Mouse (Mus musculus) MEL (cell line): Measurements from ENCODE around the gene Kcnd3. TPM values are rescaled to one million over a fixed set of nuclear protein-coding genes. Genes with fewer than 3 reads are reported as not detected.

Source experiments
- DNase-seq: peaks from one replicate; pipeline ENCODE4 v3.0.0; 2011; ENCODE audit warnings: low read depth, low spot score
- H3K27ac ChIP-seq: 2 replicates; pipeline ENCODE4 v1.5.1; 2012; ENCODE audit warnings: low read depth, mild to moderate bottlenecking, control low read depth, low read length, moderate library complexity; ENCODE audit not compliant: control insufficient read depth
- H3K27me3 ChIP-seq, 2 experiments: fragments of 150-350 bp in 1 of 2; sonication (generic) in 1 of 2; 2 replicates each; pipeline ENCODE4 v1.6.1; 2012; ENCODE audit warnings: low read length in 2 of 2, mild to moderate bottlenecking in 2 of 2, improper control_type of control experiment in 1 of 2, moderate library complexity in 1 of 2; ENCODE audit not compliant: insufficient read depth in 2 of 2, control insufficient read depth in 1 of 2
- H3K36me3 ChIP-seq, 2 experiments: 2 replicates each; pipeline ENCODE4 v1.6.1; 2012 to 2014; ENCODE audit warnings: low read length in 2 of 2, improper control_type of control experiment in 1 of 2, inconsistent platforms in 1 of 2, mild to moderate bottlenecking in 1 of 2; ENCODE audit not compliant: insufficient read depth in 2 of 2, control insufficient read depth in 1 of 2
- H3K4me1 ChIP-seq, 2 experiments: fragments of 150-350 bp in 1 of 2; sonication (generic) in 1 of 2; 2 replicates each; pipeline ENCODE4 v1.6.1; 2012; ENCODE audit warnings: low read length in 2 of 2, improper control_type of control experiment in 1 of 2, mild to moderate bottlenecking in 1 of 2; ENCODE audit not compliant: insufficient read depth in 2 of 2, control insufficient read depth in 1 of 2
- H3K4me3 ChIP-seq, 2 experiments: fragments of 150-350 bp in 1 of 2; sonication (generic) in 1 of 2; 2 replicates each; pipeline ENCODE4 v1.5.1; 2012; ENCODE audit warnings: low read depth in 2 of 2, low read length in 2 of 2, mild to moderate bottlenecking in 2 of 2, moderate library complexity in 2 of 2, control low read depth in 1 of 2, improper control_type of control experiment in 1 of 2; ENCODE audit not compliant: control insufficient read depth in 1 of 2, insufficient read depth in 1 of 2
- H3K79me2 ChIP-seq: 2 replicates; pipeline ENCODE4 v1.6.1; 2012; ENCODE audit warnings: mild to moderate bottlenecking, low read length, moderate library complexity; ENCODE audit not compliant: control insufficient read depth, poor library complexity, insufficient read depth
- H3K9ac ChIP-seq: 2 replicates; pipeline ENCODE4 v1.6.1; 2012; ENCODE audit warnings: low read depth, mild to moderate bottlenecking, control low read depth, low read length, moderate library complexity; ENCODE audit not compliant: control insufficient read depth, poor library complexity, severe bottlenecking
- H3K9me3 ChIP-seq: fragments of 150-350 bp; sonication (generic); replicated peaks from 2 replicates; pipeline ENCODE4 v1.6.1; 2012; ENCODE audit warnings: mild to moderate bottlenecking, low read length, improper control_type of control experiment, moderate library complexity; ENCODE audit not compliant: insufficient read depth
- CTCF ChIP-seq, 3 experiments: IDR thresholded peaks in 2 of 3; conservative IDR thresholded peaks in 1 of 3; 2 replicates each; pipeline ENCODE4 v1.5.1; 2011 to 2012; ENCODE audit warnings: low read length in 3 of 3, low read depth in 2 of 3, mild to moderate bottlenecking in 2 of 3, improper control_type of control experiment in 1 of 3, inconsistent platforms in 1 of 3, mixed read lengths in 1 of 3, moderate library complexity in 1 of 3; ENCODE audit not compliant: control insufficient read depth in 1 of 3, insufficient read depth in 1 of 3, poor library complexity in 1 of 3, severe bottlenecking in 1 of 3
- EP300 ChIP-seq, 2 experiments: IDR thresholded peaks; 2 replicates each; pipeline ENCODE4 v1.6.1; 2011; ENCODE audit warnings: improper control_type of control experiment in 2 of 2, low read length in 2 of 2, low read depth in 1 of 2, mild to moderate bottlenecking in 1 of 2
- MAFK ChIP-seq: IDR thresholded peaks from 2 replicates; pipeline ENCODE4 v1.6.1; 2011; ENCODE audit warnings: low read depth, mild to moderate bottlenecking, low read length, improper control_type of control experiment, borderline replicate concordance
- MYB ChIP-seq: IDR thresholded peaks from 2 replicates; pipeline ENCODE4 v1.6.1; 2011; ENCODE audit warnings: mild to moderate bottlenecking, low read depth, low read length, improper control_type of control experiment
- NRF1 ChIP-seq: IDR thresholded peaks from 2 replicates; pipeline ENCODE4 v1.6.1; 2014; ENCODE audit warnings: low read depth, mild to moderate bottlenecking, inconsistent platforms, low read length, improper control_type of control experiment, moderate library complexity; ENCODE audit not compliant: poor library complexity, insufficient read depth, severe bottlenecking
- POLR2AphosphoS5 ChIP-seq: IDR thresholded peaks from 2 replicates; pipeline ENCODE4 v1.6.1; 2012; ENCODE audit warnings: low read depth, borderline replicate concordance, mild to moderate bottlenecking, inconsistent platforms, low read length, moderate library complexity, mixed read lengths
- RAD21 ChIP-seq: IDR thresholded peaks from 2 replicates; pipeline ENCODE4 v1.6.1; 2011; ENCODE audit warnings: mild to moderate bottlenecking, low read depth, low read length, improper control_type of control experiment
- RCOR1 ChIP-seq: IDR thresholded peaks from 2 replicates; pipeline ENCODE4 v1.6.1; 2012; ENCODE audit warnings: low read depth, mild to moderate bottlenecking, inconsistent platforms, low read length, improper control_type of control experiment
- TAL1 ChIP-seq: IDR thresholded peaks from 2 replicates; pipeline ENCODE4 v1.6.1; 2012; ENCODE audit warnings: mild to moderate bottlenecking, inconsistent platforms, low read length, moderate library complexity, mixed read lengths
- polyA plus RNA-seq, 2 experiments: library from polyadenylated mRNA; stranded (reverse) in 1 of 2; unstranded in 1 of 2; fragments of >175 nt in 1 of 2; fragments of >200 nt in 1 of 2; gene quantifications; 2 replicates each; pipeline versions ENCODE4 v1.2.1 to v1.2.4; 2012; ENCODE audit warnings: low replicate concordance in 2 of 2, low read depth in 1 of 2; ENCODE audit not compliant: insufficient read length in 2 of 2, insufficient read depth in 1 of 2, missing spikeins in 1 of 2
- total RNA-seq: library from RNA; depleted of rRNA; stranded (reverse); fragments of 300-350 nt; gene quantifications from 2 replicates; pipeline ENCODE4 v1.2.3, GENCODE M21; 2012

Gene Kcnd3
- total and polyA plus RNA-seq, 3 experiments = 0.01 TPM; not detected in 2

DNA sequence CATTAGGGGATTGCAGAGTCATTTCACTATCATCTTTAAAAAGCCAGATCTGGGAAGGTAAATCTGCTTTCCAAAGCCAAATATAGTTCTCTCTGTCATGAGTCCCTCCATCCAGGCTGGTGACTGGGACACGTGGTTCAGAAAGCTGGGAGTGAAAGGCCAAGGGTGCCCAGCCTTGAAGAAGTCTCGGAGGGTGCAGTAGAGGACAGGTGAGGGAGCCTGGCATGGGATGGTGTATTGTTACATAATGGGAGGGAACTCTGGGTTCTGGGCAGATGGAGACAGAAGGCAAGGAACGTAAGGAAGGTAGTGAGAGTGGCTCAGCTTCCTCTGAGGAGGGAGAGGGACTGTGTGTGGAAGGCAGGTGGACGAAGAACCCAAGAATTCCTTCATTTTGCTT, 5.5 kb downstream of the Kcnd3 start:
- TF ChIP-seq RCOR1 = no peak
- Histone ChIP-seq H3K27ac (no peak overlapping the region), H3K9ac (no peak overlapping the region), H3K4me1 (no peaks in the 10 kb centered on the region), H3K9me3 (no peaks in the 10 kb centered on the region), H3K79me2 (no peaks in the 10 kb centered on the region), H3K36me3 (no peaks in the 10 kb centered on the region), H3K27me3 (no peaks in the 10 kb centered on the region), H3K4me3 (no peak overlapping the region)
- DNase-seq = no peak

DNA sequence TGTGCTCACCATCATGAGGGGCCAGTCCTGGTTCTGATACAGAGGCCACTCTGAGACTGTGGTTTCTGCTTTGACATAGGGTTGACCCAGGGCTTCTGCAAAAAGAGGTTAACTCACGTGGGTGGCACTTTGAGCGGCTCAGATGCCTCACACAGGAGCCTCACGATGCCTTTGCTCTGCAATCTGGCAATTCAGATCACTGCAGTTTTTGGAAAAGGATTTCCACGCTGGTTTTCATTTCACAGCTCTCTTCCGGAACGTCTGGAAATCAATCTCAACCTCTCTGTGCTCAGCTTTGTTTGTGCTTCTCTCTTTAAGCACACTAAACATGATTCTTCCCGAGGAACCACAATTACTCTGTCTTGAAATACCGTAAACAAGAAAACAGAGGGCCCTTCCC, 14.4 kb downstream of the Kcnd3 start:
- H3K4me3 ChIP-seq = no peak overlapping the region
- TF ChIP-seq RAD21 (no peak), TAL1 (no peak)
- H3K4me1 ChIP-seq = no peaks in the 10 kb centered on the region
- no peaks in the 10 kb centered on the region for H3K9me3 ChIP-seq
- H3K27me3 ChIP-seq = no peaks in the 10 kb centered on the region
- H3K27ac ChIP-seq = no peak overlapping the region
- H3K79me2 ChIP-seq = no peaks in the 10 kb centered on the region
- no peak for DNase-seq
- no peak overlapping the region for H3K9ac ChIP-seq
- H3K36me3 ChIP-seq = no peaks in the 10 kb centered on the region

DNA sequence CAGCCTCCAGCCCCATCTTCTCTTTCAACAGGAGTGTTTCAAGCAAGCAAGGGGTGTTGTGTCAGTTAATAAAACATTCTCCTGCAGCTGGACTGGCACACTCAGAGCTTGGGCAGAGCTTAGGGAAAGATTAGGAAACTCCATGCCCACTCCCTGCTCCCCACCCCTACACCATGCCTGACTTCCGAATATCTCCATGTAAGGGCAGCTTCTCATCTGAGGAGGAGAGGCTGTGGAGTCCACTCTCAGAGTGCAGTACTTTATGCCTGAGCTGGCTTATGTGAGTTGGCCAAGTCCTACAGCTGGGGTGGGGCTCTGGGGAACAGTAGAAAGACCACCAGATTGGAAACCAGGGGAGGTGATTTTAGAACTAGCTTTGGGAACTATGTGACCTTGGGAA, 20.4 kb downstream of the Kcnd3 start:
- no peak overlapping the region for H3K4me3 ChIP-seq
- no peak for DNase-seq
- H3K4me1 ChIP-seq = no peaks in the 10 kb centered on the region
- H3K27me3 ChIP-seq = no peaks in the 10 kb centered on the region
- H3K9me3 ChIP-seq = no peaks in the 10 kb centered on the region
- no peak overlapping the region for H3K9ac ChIP-seq
- no peak overlapping the region for H3K27ac ChIP-seq
- no peaks in the 10 kb centered on the region for H3K79me2 ChIP-seq
- no peaks in the 10 kb centered on the region for H3K36me3 ChIP-seq
- TF ChIP-seq EP300 (IDR thresholded peaks at IDR 0.05; ENCODE audit: low read depth in 1 of 2, low read length in 2 of 2) = no peak
- TF ChIP-seq POLR2AphosphoS5 = no peak
- TF ChIP-seq MYB = no peak

DNA sequence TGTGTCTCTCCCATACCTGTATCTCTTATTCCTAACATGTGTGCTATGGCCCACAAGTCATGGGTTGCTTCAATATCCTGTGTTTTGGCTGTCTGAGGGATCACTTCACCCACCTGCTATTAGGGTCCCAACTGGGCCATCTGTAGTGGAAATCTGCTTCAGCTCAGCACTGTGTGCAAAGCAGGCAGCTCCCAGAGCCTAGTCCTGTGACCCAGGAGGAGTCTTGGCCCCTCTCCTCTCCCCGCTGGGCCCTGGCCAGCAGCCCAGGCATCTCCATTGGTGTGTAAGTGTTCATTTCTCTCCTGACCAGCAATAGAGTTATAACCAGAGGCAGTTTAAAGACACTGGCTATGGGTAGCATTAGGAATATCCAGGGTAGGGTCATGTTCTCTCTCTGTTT, 24.3 kb downstream of the Kcnd3 start:
- H3K4me3 ChIP-seq = no peak overlapping the region
- H3K9ac ChIP-seq = no peak overlapping the region
- H3K9me3 ChIP-seq = no peaks in the 10 kb centered on the region
- no peaks in the 10 kb centered on the region for H3K36me3 ChIP-seq
- no peaks in the 10 kb centered on the region for H3K4me1 ChIP-seq
- H3K27me3 ChIP-seq = no peaks in the 10 kb centered on the region
- TF ChIP-seq MAFK = no peak
- no peak for TF ChIP-seq EP300 (IDR thresholded peaks at IDR 0.05; ENCODE audit: low read depth in 1 of 2, low read length in 2 of 2)
- TF ChIP-seq NRF1 = no peak
- no peak for TF ChIP-seq CTCF (IDR thresholded peaks at IDR 0.05 in 2 of 3, conservative IDR thresholded peaks at IDR 0.05 in 1 of 3; ENCODE audit: control insufficient read depth in 1 of 3, insufficient read depth in 1 of 3, low read depth in 2 of 3, low read length in 3 of 3, poor library complexity in 1 of 3, severe bottlenecking in 1 of 3)
- H3K27ac ChIP-seq = no peak overlapping the region
- H3K79me2 ChIP-seq = no peaks in the 10 kb centered on the region
- no peak for DNase-seq
